Mouse (Mus musculus) CH12.LX (cell line): ENCODE measurements at regions not wholly inside any gene's neighbourhood (a gene's known extent, or its start where the extent isn't known, plus 50 kb on each side); places are given as distances from the start of the nearest gene placed in this dataset.

Experiments
- DNase-seq: peaks from one replicate; pipeline ENCODE4 v3.0.0-alpha.2; 2013; ENCODE audit errors: extremely low read depth
- H3K27ac ChIP-seq: 2 replicates; pipeline ENCODE4 v1.5.1; 2012; ENCODE audit warnings: low read depth, mild to moderate bottlenecking, control low read depth, moderate library complexity; ENCODE audit not compliant: insufficient read depth
- H3K27me3 ChIP-seq: replicated peaks from 2 replicates; pipeline ENCODE3; 2012; ENCODE audit warnings: inconsistent platforms
- H3K36me3 ChIP-seq, 2 experiments: replicated peaks in 1 of 2; 2 replicates each; pipeline versions ENCODE3 to v1.6.1; 2012; ENCODE audit warnings: inconsistent platforms in 1 of 2, low read length in 1 of 2, mild to moderate bottlenecking in 1 of 2, mixed read lengths in 1 of 2, moderate library complexity in 1 of 2; ENCODE audit not compliant: control insufficient read depth in 1 of 2, insufficient read depth in 1 of 2
- H3K4me1 ChIP-seq, 2 experiments: 2 replicates each; pipeline ENCODE4 v1.6.1; 2012; ENCODE audit warnings: inconsistent platforms in 1 of 2, moderate library complexity in 1 of 2; ENCODE audit not compliant: insufficient read depth in 2 of 2, control insufficient read depth in 1 of 2
- H3K4me2 ChIP-seq: 2 replicates; pipeline ENCODE4 v1.6.1; 2012; ENCODE audit warnings: low read depth, mild to moderate bottlenecking, control low read depth; ENCODE audit not compliant: poor library complexity, insufficient read depth, severe bottlenecking
- H3K4me3 ChIP-seq, 3 experiments: fragments of 150-350 bp in 1 of 3; sonication (generic) in 1 of 3; replicated peaks in 1 of 3; 2 replicates each; pipeline versions ENCODE3 to v1.5.1; 2011 to 2012; ENCODE audit warnings: low read depth in 2 of 3, low read length in 2 of 3, mild to moderate bottlenecking in 2 of 3, moderate library complexity in 2 of 3, control low read depth in 1 of 3, improper control_type of control experiment in 1 of 3, inconsistent platforms in 1 of 3, mixed read lengths in 1 of 3; ENCODE audit not compliant: poor library complexity in 1 of 3
- H3K79me2 ChIP-seq: replicated peaks from 2 replicates; pipeline ENCODE4 v1.6.1; 2012; ENCODE audit warnings: mild to moderate bottlenecking, moderate library complexity; ENCODE audit not compliant: control insufficient read depth, poor library complexity, insufficient read depth, severe bottlenecking; ENCODE audit errors: extremely low read depth
- H3K9ac ChIP-seq: 2 replicates; pipeline ENCODE4 v1.6.1; 2012; ENCODE audit warnings: low read depth, mild to moderate bottlenecking, control low read depth, moderate library complexity; ENCODE audit not compliant: insufficient read depth
- H3K9me3 ChIP-seq: replicated peaks from 2 replicates; pipeline ENCODE3; 2012; ENCODE audit warnings: low read length, inconsistent platforms, mixed read lengths
- CHD1 ChIP-seq: IDR thresholded peaks from 2 replicates; pipeline ENCODE4 v1.6.1; 2012; ENCODE audit warnings: low read depth, low read length, improper control_type of control experiment, inconsistent platforms
- CHD2 ChIP-seq: IDR thresholded peaks from 2 replicates; pipeline ENCODE4 v1.6.1; 2011; ENCODE audit warnings: low read length, improper control_type of control experiment
- E2F4 ChIP-seq: IDR thresholded peaks from 2 replicates; pipeline ENCODE4 v1.6.1; 2011; ENCODE audit warnings: low read depth, low read length, improper control_type of control experiment; ENCODE audit not compliant: insufficient replicate concordance
- ELF1 ChIP-seq: IDR thresholded peaks from 2 replicates; pipeline ENCODE4 v1.6.1; 2014; ENCODE audit warnings: low read depth, mild to moderate bottlenecking, inconsistent platforms, low read length, improper control_type of control experiment
- ETS1 ChIP-seq: conservative IDR thresholded peaks from 2 replicates; pipeline ENCODE4 v1.6.1; 2012; ENCODE audit warnings: low read depth, mild to moderate bottlenecking, inconsistent platforms, low read length, improper control_type of control experiment, moderate library complexity
- HCFC1 ChIP-seq: IDR thresholded peaks from 2 replicates; pipeline ENCODE4 v1.6.1; 2012; ENCODE audit warnings: low read depth, mild to moderate bottlenecking, inconsistent platforms, low read length, improper control_type of control experiment
- JUND ChIP-seq: conservative IDR thresholded peaks from 2 replicates; pipeline ENCODE4 v1.6.1; 2011; ENCODE audit warnings: low read depth, low read length, improper control_type of control experiment
- MAX ChIP-seq: IDR thresholded peaks from 2 replicates; pipeline ENCODE4 v1.6.1; 2011; ENCODE audit warnings: low read length, improper control_type of control experiment
- MAZ ChIP-seq: IDR thresholded peaks from 2 replicates; pipeline ENCODE4 v1.6.1; 2012; ENCODE audit warnings: low read depth, mild to moderate bottlenecking, inconsistent platforms, low read length, improper control_type of control experiment, moderate library complexity
- MEF2A ChIP-seq: IDR thresholded peaks from 2 replicates; pipeline ENCODE4 v1.6.1; 2014; ENCODE audit warnings: low read depth, mild to moderate bottlenecking, inconsistent platforms, low read length, improper control_type of control experiment, borderline replicate concordance
- MXI1 ChIP-seq: IDR thresholded peaks from 2 replicates; pipeline ENCODE4 v1.6.1; 2011; ENCODE audit warnings: mild to moderate bottlenecking, low read depth, low read length, improper control_type of control experiment
- MYC ChIP-seq: IDR thresholded peaks from 2 replicates; pipeline ENCODE4 v1.6.1; 2011; ENCODE audit warnings: low read depth, mild to moderate bottlenecking, improper control_type of control experiment, low read length
- NRF1 ChIP-seq: IDR thresholded peaks from 2 replicates; pipeline ENCODE4 v1.6.1; 2014; ENCODE audit warnings: low read depth, mild to moderate bottlenecking, inconsistent platforms, low read length, improper control_type of control experiment, moderate library complexity
- PAX5 ChIP-seq: IDR thresholded peaks from 2 replicates; pipeline ENCODE4 v1.6.1; 2012; ENCODE audit warnings: low read length, inconsistent platforms, mixed read lengths
- POLR2A ChIP-seq: IDR thresholded peaks from 2 replicates; pipeline ENCODE4 v1.6.1; 2011; ENCODE audit warnings: low read depth, mild to moderate bottlenecking, improper control_type of control experiment, low read length
- POLR2AphosphoS2 ChIP-seq: IDR thresholded peaks from 2 replicates; pipeline ENCODE4 v1.6.1; 2011; ENCODE audit warnings: low read depth, low read length, improper control_type of control experiment
- RAD21 ChIP-seq: IDR thresholded peaks from 2 replicates; pipeline ENCODE4 v1.6.1; 2011; ENCODE audit warnings: low read depth, mild to moderate bottlenecking, low read length, improper control_type of control experiment, moderate library complexity
- RCOR1 ChIP-seq: conservative IDR thresholded peaks from 2 replicates; pipeline ENCODE4 v1.6.1; 2012; ENCODE audit warnings: low read depth, mild to moderate bottlenecking, inconsistent platforms, low read length, improper control_type of control experiment
- SMC3 ChIP-seq: IDR thresholded peaks from 2 replicates; pipeline ENCODE4 v1.6.1; 2011; ENCODE audit warnings: low read depth, low read length, improper control_type of control experiment
- TCF12 ChIP-seq: IDR thresholded peaks from 2 replicates; pipeline ENCODE4 v1.6.1; 2014; ENCODE audit warnings: low read depth, mild to moderate bottlenecking, inconsistent platforms, low read length, improper control_type of control experiment
- UBTF ChIP-seq: IDR thresholded peaks from 2 replicates; pipeline ENCODE4 v1.6.1; 2012; ENCODE audit warnings: low read depth, mild to moderate bottlenecking, inconsistent platforms, low read length, improper control_type of control experiment, moderate library complexity
- USF1 ChIP-seq: IDR thresholded peaks from 2 replicates; pipeline ENCODE4 v1.6.1; 2014; ENCODE audit warnings: low read depth, mild to moderate bottlenecking, inconsistent platforms, low read length, improper control_type of control experiment
- USF2 ChIP-seq: conservative IDR thresholded peaks from 2 replicates; pipeline ENCODE4 v1.6.1; 2011; ENCODE audit warnings: low read depth, low read length, improper control_type of control experiment
- ZMIZ1 ChIP-seq: IDR thresholded peaks from 2 replicates; pipeline ENCODE4 v1.6.1; 2012; ENCODE audit warnings: low read depth, mild to moderate bottlenecking, inconsistent platforms, low read length, improper control_type of control experiment
- dilution Hi-C: fragments of 300-500 bp; cut with MboI; formaldehyde crosslinking; loops from 2 replicates; pipeline ENCODE4 v1.14.3; 2020; ENCODE audit warnings: low sequenced_read_pairs; ENCODE audit not compliant: extremely low pct_unique_long_range_greater_than_20kb, extremely low pct_ligation_motif_present
- in situ Hi-C: fragments of 300-500 bp; cut with MboI; formaldehyde crosslinking; loops from 3 replicates; pipeline ENCODE4 v1.14.3; 2019; ENCODE audit warnings: low sequenced_read_pairs, low pct_ligation_motif_present, low pct_unique_long_range_greater_than_20kb, mixed read lengths

DNA sequence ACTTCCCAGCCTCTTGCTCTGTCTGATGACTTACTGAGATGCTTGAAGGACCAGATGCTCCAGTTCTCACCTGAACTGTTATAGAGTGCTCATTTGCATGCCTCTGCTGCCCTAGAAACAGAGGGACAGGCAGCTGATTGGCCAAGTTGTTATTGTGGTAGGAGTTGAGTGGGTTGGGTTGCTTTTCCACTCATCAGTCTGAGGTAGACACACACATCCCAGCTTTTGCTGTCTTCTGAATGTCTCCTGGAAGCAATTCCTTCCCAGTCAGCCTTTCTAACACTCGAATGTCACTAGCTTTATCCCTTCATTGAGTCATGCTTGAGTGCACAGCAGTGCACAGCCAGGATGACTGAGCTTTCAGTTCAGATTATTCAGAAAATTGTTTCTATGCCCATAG, 99.0 kb downstream of the Cops8 start:
- Histone ChIP-seq H3K4me1 (no peaks in the 10 kb centered on the region), H3K4me3 (no peak overlapping the region), H3K79me2 (no peaks in the 10 kb centered on the region), H3K27me3 (peaks cover 74% of the 10 kb centered on the region), H3K27ac (no peak overlapping the region), H3K9ac (no peak overlapping the region), H3K4me2 (no peak overlapping the region), H3K9me3 (no peaks in the 10 kb centered on the region), H3K36me3 (no peaks in the 10 kb centered on the region)
- in situ Hi-C loops (no loop called here), dilution Hi-C loops (no loop called here)
- no peak for DNase-seq
- TF ChIP-seq ELF1 (no peak), ETS1 (no peak), MYC (no peak)

DNA sequence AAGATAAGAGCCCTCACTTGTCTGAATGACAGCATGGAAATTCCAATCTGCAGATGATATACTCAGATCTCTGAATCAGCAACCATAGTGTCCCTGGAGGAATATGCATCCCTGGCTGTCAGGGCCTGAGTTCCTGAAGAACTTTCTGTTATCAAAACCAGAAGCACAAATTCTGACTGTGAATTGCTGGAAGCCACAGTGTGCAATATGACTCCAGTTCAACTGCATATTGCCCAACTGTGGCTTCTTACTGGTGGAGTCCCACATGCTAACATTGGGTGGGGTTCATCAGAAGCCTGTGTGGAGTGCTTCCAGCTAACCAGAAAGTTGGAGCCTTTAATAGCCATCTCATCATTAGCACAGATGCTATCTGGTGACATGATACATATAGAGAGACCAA, 103.6 kb downstream of the Cops8 start:
- H3K36me3 ChIP-seq = no peaks in the 10 kb centered on the region
- no peak overlapping the region for H3K9ac ChIP-seq
- peaks cover 5% of the 10 kb centered on the region for H3K9me3 ChIP-seq
- dilution Hi-C loops (no loop called here), in situ Hi-C loops (no loop called here)
- H3K4me1 ChIP-seq = no peaks in the 10 kb centered on the region
- H3K79me2 ChIP-seq = no peaks in the 10 kb centered on the region
- H3K27me3 ChIP-seq = peaks cover 66% of the 10 kb centered on the region
- H3K4me3 ChIP-seq = no peak overlapping the region
- no peak overlapping the region for H3K4me2 ChIP-seq
- no peak for DNase-seq
- H3K27ac ChIP-seq = no peak overlapping the region
- TF ChIP-seq MAZ (no peak), MAX (no peak), TCF12 (no peak), SMC3 (no peak), UBTF (no peak), PAX5 (no peak), POLR2A (no peak), USF2 (no peak), CHD2 (no peak), NRF1 (no peak), USF1 (no peak), HCFC1 (no peak)

DNA sequence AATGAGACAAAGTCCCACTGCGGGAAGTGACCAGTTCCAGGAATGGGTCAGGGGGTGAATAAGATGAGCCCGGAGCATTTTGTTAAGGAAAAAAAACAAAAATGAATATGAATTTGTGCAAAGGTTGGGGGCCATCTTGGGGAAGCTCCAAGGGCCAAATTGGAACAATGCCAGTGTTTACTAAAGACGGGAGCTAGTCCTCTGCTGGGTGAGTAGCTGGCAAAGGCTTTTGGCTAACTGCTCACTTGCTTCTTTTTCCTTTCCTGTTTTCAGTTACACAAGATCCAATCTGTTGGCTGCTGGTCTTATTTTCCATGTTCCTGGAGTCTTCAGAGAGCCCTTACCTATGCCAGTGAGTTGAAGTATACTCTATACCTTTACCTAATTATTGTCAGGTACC, 107.0 kb downstream of the Cops8 start:
- no peak overlapping the region for H3K4me2 ChIP-seq
- no peaks in the 10 kb centered on the region for H3K79me2 ChIP-seq
- in situ Hi-C loops = no loop called here
- H3K9me3 ChIP-seq = peaks cover 5% of the 10 kb centered on the region
- H3K27ac ChIP-seq = no peak overlapping the region
- H3K27me3 ChIP-seq = peaks cover 69% of the 10 kb centered on the region
- no peak overlapping the region for H3K9ac ChIP-seq
- TF ChIP-seq E2F4 (no peak), PAX5 (no peak), MAZ (no peak), TCF12 (no peak), ELF1 (no peak), HCFC1 (no peak), NRF1 (no peak), POLR2AphosphoS2 (no peak), RAD21 (no peak), RCOR1 (no peak), UBTF (no peak), JUND (no peak), MXI1 (no peak), CHD1 (no peak), MEF2A (no peak), CHD2 (no peak), SMC3 (no peak), ZMIZ1 (no peak)
- dilution Hi-C loops = no loop called here
- H3K36me3 ChIP-seq = no peaks in the 10 kb centered on the region
- no peak overlapping the region for H3K4me3 ChIP-seq
- DNase-seq = no peak
- H3K4me1 ChIP-seq = no peaks in the 10 kb centered on the region
